Mouse (Mus musculus): Measurements from ENCODE around the gene Zfp266. TPM values are rescaled to one million over a fixed set of nuclear protein-coding genes. Genes with fewer than 3 reads are reported as not detected.
A peak's percentile ranks its signal among the peaks of the same experiment; 100 is the strongest.
"Not testable (repeated sequence)": the region's sequence is repeated elsewhere in the genome, so short reads cannot be mapped to it uniquely, and the experiment has no call there.

Gene Zfp266
- polyA plus RNA-seq (2015; fragmentation: Nextera tagmentation; extraction: Ambion mirVana), result 17.5 and 22.1 TPM in 2 replicates

DNA sequence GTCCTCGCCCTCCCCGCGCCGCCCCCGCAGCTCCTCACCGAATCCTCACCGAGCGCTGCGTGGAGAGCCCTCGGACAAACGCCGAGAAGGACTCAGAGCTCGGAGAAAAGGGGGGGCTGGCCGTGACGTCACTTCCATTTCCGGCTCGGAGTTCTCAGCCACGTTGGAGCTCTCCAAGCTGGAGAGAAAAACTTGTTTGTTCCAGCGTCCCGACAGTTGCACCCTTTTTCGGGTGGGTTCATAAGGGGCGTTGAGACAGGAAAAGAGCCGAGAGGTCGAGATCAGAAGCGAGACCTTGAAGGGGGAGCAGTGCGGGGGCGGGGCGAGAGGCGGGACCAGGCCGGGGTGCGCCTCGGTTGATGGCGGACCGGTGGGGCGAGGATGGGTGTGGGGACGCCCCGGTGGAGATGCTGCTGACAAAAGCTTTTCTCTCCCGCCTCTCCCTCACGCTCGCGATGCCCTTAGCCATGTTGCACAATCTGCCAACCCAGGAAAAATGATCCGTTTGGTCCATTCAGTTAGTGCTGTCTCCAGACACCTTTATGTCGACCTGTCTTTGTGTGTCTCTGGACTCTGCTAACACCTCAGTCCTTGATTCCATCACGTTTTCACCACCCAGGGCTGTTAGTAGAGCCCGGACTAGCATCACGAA lies at the start of gene Zfp266:
TSS of gene Zfp266 (minus strand) at position 112 of the 652 bp plus-strand sequence.
- peak within 1 kb of the TSS; percentile 92 for H3K9ac ChIP-seq (ENCODE audit: low read depth, low read length)
- 0 out of 2 replicates have a peak, but pooled peaks cover 3% of the 10 kb centered on the region for H3K4me1 ChIP-seq (replicated peaks; ENCODE audit: control insufficient read depth, insufficient read depth, low read length)
- peak within 1 kb of the TSS; percentile 89 for H3K4me3 ChIP-seq (ENCODE audit: low read depth, low read length)
- no peak for TF ChIP-seq CTCF (IDR thresholded peaks at IDR 0.05; ENCODE audit: low read depth)
- H3K27ac ChIP-seq (ENCODE audit: low read depth, low read length), result peak within 1 kb of the TSS; percentile 94
- WGBS, result under 1% methylated on average over 43 of the region's 46 CpGs
- H3K27me3 ChIP-seq (replicated peaks; ENCODE audit: control insufficient read depth, insufficient read depth, low read length), result no peaks in the 10 kb centered on the region
- H3K4me2 ChIP-seq (replicated peaks; ENCODE audit: low read depth), result peak within 1 kb of the TSS; percentile 69
- ATAC-seq, result peak; percentile 93
- no peaks in the 10 kb centered on the region for H3K36me3 ChIP-seq (ENCODE audit: control insufficient read depth, insufficient read depth)
- H3K9me3 ChIP-seq (ENCODE audit: control insufficient read depth), result no peaks in the 10 kb centered on the region

DNA sequence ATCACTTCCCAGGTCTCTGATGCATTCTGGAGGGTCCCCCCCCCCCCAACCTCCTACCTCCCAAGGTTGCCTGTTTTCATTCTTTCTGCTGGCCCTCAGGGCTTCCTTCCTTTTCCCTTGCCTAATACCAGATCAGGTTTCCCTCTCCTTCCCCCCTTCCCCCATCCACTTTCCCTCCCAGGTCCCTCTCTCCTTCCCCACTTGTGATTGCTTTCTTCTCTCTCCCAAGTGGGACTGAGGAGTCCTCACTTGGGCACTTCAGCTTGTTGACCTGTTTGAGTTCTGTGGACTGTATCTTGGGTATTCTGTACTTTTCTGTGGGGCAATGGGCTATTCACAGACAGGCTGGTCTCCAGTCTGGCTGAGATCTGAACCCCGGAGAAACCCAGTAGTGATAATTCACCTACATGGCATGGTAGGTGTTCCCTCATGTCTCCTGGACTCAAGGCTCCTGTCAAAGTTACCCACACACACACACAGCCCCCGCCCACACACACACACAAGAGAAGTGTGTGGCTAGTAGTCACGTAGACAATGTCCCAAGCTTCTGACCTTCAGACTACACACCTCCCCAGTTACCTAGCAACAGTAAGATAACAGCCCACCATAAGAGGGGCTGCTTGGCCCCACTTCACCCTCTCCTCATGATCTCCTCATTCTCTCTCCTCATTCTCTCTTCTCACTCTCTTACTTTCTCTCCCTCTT lies 44.3 kb upstream of the Zfp266 start:
- ATAC-seq; H3K36me3 ChIP-seq (ENCODE audit: control insufficient read depth, insufficient read depth); H3K27ac ChIP-seq (ENCODE audit: low read depth, low read length); H3K9ac ChIP-seq (ENCODE audit: low read depth, low read length); H3K4me2 ChIP-seq (replicated peaks; ENCODE audit: low read depth); H3K4me3 ChIP-seq (ENCODE audit: low read depth, low read length); H3K27me3 ChIP-seq (replicated peaks; ENCODE audit: control insufficient read depth, insufficient read depth, low read length); H3K4me1 ChIP-seq (replicated peaks; ENCODE audit: control insufficient read depth, insufficient read depth, low read length); H3K9me3 ChIP-seq (ENCODE audit: control insufficient read depth): not testable (repeated sequence)
- WGBS, result 70% methylated on average over 3 of the region's 3 CpGs

- no peaks in the 10 kb centered on the region for H3K27me3 ChIP-seq (replicated peaks; ENCODE audit: control insufficient read depth, insufficient read depth, low read length)
- H3K4me1 ChIP-seq (replicated peaks; ENCODE audit: control insufficient read depth, insufficient read depth, low read length), result no peaks in the 10 kb centered on the region
- ATAC-seq, result no peak
- WGBS, result 91% methylated on average over 5 of the region's 5 CpGs
- H3K9me3 ChIP-seq (ENCODE audit: control insufficient read depth), result no peaks in the 10 kb centered on the region
- H3K36me3 ChIP-seq (ENCODE audit: control insufficient read depth, insufficient read depth), result no peaks in the 10 kb centered on the region
- H3K4me2 ChIP-seq (replicated peaks; ENCODE audit: low read depth), result no peak overlapping the region
- H3K27ac ChIP-seq (ENCODE audit: low read depth, low read length), result no peak overlapping the region
- no peak for TF ChIP-seq CTCF (IDR thresholded peaks at IDR 0.05; ENCODE audit: low read depth)
- no peak overlapping the region for H3K4me3 ChIP-seq (ENCODE audit: low read depth, low read length)
- H3K9ac ChIP-seq (ENCODE audit: low read depth, low read length), result no peak overlapping the region
These were observed 41.0 kb upstream of the Zfp266 start for GRCm38 (mm10) chr9:20562177-20562576.

DNA sequence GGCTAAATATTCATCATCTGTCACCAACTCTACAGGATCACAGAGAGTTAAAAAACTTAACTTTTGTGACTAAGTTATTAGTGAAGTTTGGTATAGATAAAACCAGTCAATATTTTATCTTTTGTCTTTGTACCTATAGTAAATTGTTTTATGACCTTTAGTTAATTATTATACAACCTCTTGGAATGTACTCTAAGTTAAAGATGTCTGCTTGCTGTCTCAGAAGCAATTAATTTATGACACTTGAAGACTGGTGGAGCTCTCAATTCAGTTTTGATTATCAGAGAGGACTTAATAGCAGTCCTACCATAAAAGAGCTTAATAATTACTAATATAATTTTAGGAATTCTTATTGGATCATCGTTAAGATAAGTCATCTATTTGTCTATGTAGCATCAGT lies 31.5 kb upstream of the Zfp266 start:
- Histone ChIP-seq H3K36me3 (ENCODE audit: control insufficient read depth, insufficient read depth) (no peaks in the 10 kb centered on the region), H3K4me2 (replicated peaks; ENCODE audit: low read depth) (no peak overlapping the region), H3K4me1 (replicated peaks; ENCODE audit: control insufficient read depth, insufficient read depth, low read length) (no peaks in the 10 kb centered on the region), H3K9me3 (ENCODE audit: control insufficient read depth) (no peaks in the 10 kb centered on the region), H3K4me3 (ENCODE audit: low read depth, low read length) (no peak overlapping the region), H3K9ac (ENCODE audit: low read depth, low read length) (no peak overlapping the region), H3K27ac (ENCODE audit: low read depth, low read length) (no peak overlapping the region), H3K27me3 (replicated peaks; ENCODE audit: control insufficient read depth, insufficient read depth, low read length) (no peaks in the 10 kb centered on the region)
- WGBS, result 29% methylated on average over 1 of the region's 1 CpGs
- peak; percentile 38 for ATAC-seq
- TF ChIP-seq CTCF (IDR thresholded peaks at IDR 0.05; ENCODE audit: low read depth), result no peak

DNA sequence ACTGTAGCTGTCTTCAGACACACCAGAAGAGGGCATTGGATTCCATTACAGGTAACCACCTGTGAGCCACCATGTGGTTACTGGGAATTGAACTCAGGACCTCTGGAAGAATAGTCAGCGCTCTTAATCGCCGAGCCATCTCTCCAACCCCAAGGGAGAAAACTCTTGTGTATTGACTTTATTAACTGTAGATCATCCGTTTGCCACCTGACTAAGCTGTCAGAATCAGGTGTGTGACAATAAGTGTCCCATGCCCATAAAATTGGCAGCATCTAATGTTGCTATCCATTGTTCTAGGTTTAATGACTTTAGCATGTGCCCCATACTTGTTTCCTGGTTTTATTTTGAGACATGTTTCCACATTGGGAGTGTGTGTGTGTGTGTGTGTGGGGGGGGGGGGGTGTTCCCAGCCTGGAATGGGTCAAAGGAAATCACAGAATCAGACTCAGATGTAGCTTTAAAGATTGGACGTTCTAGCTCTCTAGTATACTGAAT lies 30.6 kb upstream of the Zfp266 start:
- no peak for TF ChIP-seq CTCF (IDR thresholded peaks at IDR 0.05; ENCODE audit: low read depth)
- Histone ChIP-seq H3K27me3 (replicated peaks; ENCODE audit: control insufficient read depth, insufficient read depth, low read length) (no peaks in the 10 kb centered on the region), H3K4me1 (replicated peaks; ENCODE audit: control insufficient read depth, insufficient read depth, low read length) (no peaks in the 10 kb centered on the region), H3K4me3 (ENCODE audit: low read depth, low read length) (no peak overlapping the region), H3K9me3 (ENCODE audit: control insufficient read depth) (no peaks in the 10 kb centered on the region), H3K27ac (ENCODE audit: low read depth, low read length) (no peak overlapping the region), H3K36me3 (ENCODE audit: control insufficient read depth, insufficient read depth) (no peaks in the 10 kb centered on the region), H3K4me2 (replicated peaks; ENCODE audit: low read depth) (no peak overlapping the region), H3K9ac (ENCODE audit: low read depth, low read length) (no peak overlapping the region)
- no peak for ATAC-seq
- WGBS, result 49% methylated on average over 5 of the region's 5 CpGs

GRCm38 (mm10) chr9:20545151-20545550 lies 23.9 kb upstream of the Zfp266 start:
- ATAC-seq, result peak; percentile 53; the same call in 1 of the 2 replicates

More at GRCm38 (mm10) chr9:20545151-20545550, 23.9 kb upstream of the Zfp266 start:
- peak overlapping the region; percentile 40 for H3K4me3 ChIP-seq (ENCODE audit: low read depth, low read length)
- no peak overlapping the region for H3K9ac ChIP-seq (ENCODE audit: low read depth, low read length)
- H3K27ac ChIP-seq (ENCODE audit: low read depth, low read length), result peak overlapping the region; percentile 79; the same call in 1 of the 2 replicates
- H3K4me2 ChIP-seq (replicated peaks; ENCODE audit: low read depth), result peak overlapping the region; percentile 71
- peak; percentile 78 for TF ChIP-seq CTCF (IDR thresholded peaks at IDR 0.05; ENCODE audit: low read depth)
- no peaks in the 10 kb centered on the region for H3K27me3 ChIP-seq (replicated peaks; ENCODE audit: control insufficient read depth, insufficient read depth, low read length)
- no peaks in the 10 kb centered on the region for H3K36me3 ChIP-seq (ENCODE audit: control insufficient read depth, insufficient read depth)
- 19% methylated on average over 8 of the region's 8 CpGs for WGBS
- H3K4me1 ChIP-seq (replicated peaks; ENCODE audit: control insufficient read depth, insufficient read depth, low read length), result no peaks in the 10 kb centered on the region
- H3K9me3 ChIP-seq (ENCODE audit: control insufficient read depth), result no peaks in the 10 kb centered on the region
